Mouse (Mus musculus) kidney, adult 2 months (tissue): ENCODE data around the gene Invs.

ENCODE experiments used
- CTCF ChIP-seq: fragments of 200-500 bp; conservative IDR thresholded peaks from 2 replicates; pipeline ENCODE4 v1.5.1; 2011; ENCODE audit warnings: low read depth, mild to moderate bottlenecking, control low read depth, low read length, moderate library complexity, mixed read lengths; ENCODE audit not compliant: insufficient read depth, insufficient read length
- POLR2A ChIP-seq: fragments of 200-500 bp; IDR thresholded peaks from one replicate; pipeline ENCODE4 v1.6.1; 2011; ENCODE audit warnings: low read depth, low read length, control low read depth

GRCm38 (mm10) chr4:48270532-48270931 lies 9.0 kb upstream of the Invs start:
- TF ChIP-seq CTCF (no peak), POLR2A (no peak)
